Mouse (Mus musculus) limb, embryonic 13.5 days (tissue): ENCODE measurements around the gene Vtcn1. TPM values are rescaled to one million over a fixed set of nuclear protein-coding genes. Genes with fewer than 3 reads are reported as not detected.

Experiments
- ATAC-seq: fragments of 200-750 bp; cut with Nextera tagmentation; 2 replicates; pipeline ENCODE4 v1.8.0; 2017; ENCODE audit warnings: low read depth, moderate number of reproducible peaks, moderate TSS enrichment; ENCODE audit not compliant: low FRiP score
- H3K27ac ChIP-seq: fragments of 300-500 bp; sonication (generic); 2 replicates; pipeline ENCODE4 v1.5.1; 2015; ENCODE audit warnings: inconsistent platforms, mild to moderate bottlenecking, moderate library complexity
- H3K27me3 ChIP-seq: fragments of 300-500 bp; sonication (generic); 2 replicates; pipeline ENCODE4 v1.6.1; 2015; ENCODE audit warnings: mild to moderate bottlenecking, inconsistent platforms
- H3K36me3 ChIP-seq: fragments of 300-500 bp; sonication (generic); 2 replicates; pipeline ENCODE4 v1.6.1; 2015; ENCODE audit warnings: inconsistent platforms, mild to moderate bottlenecking, moderate library complexity
- H3K4me1 ChIP-seq: fragments of 300-500 bp; sonication (generic); 2 replicates; pipeline ENCODE4 v1.6.1; 2015; ENCODE audit warnings: inconsistent platforms
- H3K4me2 ChIP-seq: fragments of 300-500 bp; sonication (generic); replicated peaks from 2 replicates; pipeline ENCODE4 v1.6.1; 2015; ENCODE audit warnings: inconsistent platforms, mild to moderate bottlenecking, moderate library complexity
- H3K4me3 ChIP-seq: fragments of 300-500 bp; sonication (generic); 2 replicates; pipeline ENCODE4 v1.5.1; 2015; ENCODE audit warnings: moderate library complexity, mild to moderate bottlenecking, inconsistent platforms
- H3K9ac ChIP-seq: fragments of 300-500 bp; sonication (generic); 2 replicates; pipeline ENCODE4 v1.6.1; 2015; ENCODE audit warnings: mild to moderate bottlenecking, inconsistent platforms
- H3K9me3 ChIP-seq: fragments of 300-500 bp; sonication (generic); 2 replicates; pipeline ENCODE4 v1.6.1; 2016; ENCODE audit warnings: inconsistent platforms
- WGBS: fragments of 180-500 bp; shearing (Covaris S2); methylation state at CpG from one replicate; pipeline ENCODE4 v1.1.7; 2015; 5-methylcytosine and 5-hydroxymethylcytosine counted together
- polyA plus RNA-seq: library from polyadenylated mRNA; unstranded; fragments of >200 nt; fragmentation: Nextera tagmentation; extraction: Ambion mirVana; gene quantifications from 2 replicates; pipeline ENCODE4 v1.2.1, GENCODE M21; 2015

Gene Vtcn1
- polyA plus RNA-seq, result 0.06 and 0.11 TPM in 2 replicates

- H3K4me1 ChIP-seq, result peaks cover 10% of the 10 kb centered on the region
- no peak within 1 kb of the TSS for H3K4me2 ChIP-seq
- no peak for ATAC-seq
- H3K27ac ChIP-seq, result no peak within 1 kb of the TSS
- no peaks in the 10 kb centered on the region for H3K9me3 ChIP-seq
- 56% methylated on average over 6 of the region's 6 CpGs for WGBS
- no peak within 1 kb of the TSS for H3K4me3 ChIP-seq
- 0 out of 2 replicates have a peak, but pooled peaks cover 5% of the 10 kb centered on the region for H3K27me3 ChIP-seq
- no peaks in the 10 kb centered on the region for H3K36me3 ChIP-seq
- H3K9ac ChIP-seq, result 0 out of 2 replicates have a peak within 1 kb of the TSS, but pooled peaks have one; percentile 8
These were observed at the start of gene Vtcn1 for GRCm38 (mm10) chr3:100825225-100825965. Gene Vtcn1, plus strand, starts transcription at chr3:100825459.

GRCm38 (mm10) chr3:100776967-100777366 lies 48.3 kb upstream of the Vtcn1 start:
- no peaks in the 10 kb centered on the region for H3K27me3 ChIP-seq
- no peak for ATAC-seq
- H3K4me1 ChIP-seq, result no peaks in the 10 kb centered on the region
- H3K36me3 ChIP-seq, result no peaks in the 10 kb centered on the region
- 87% methylated on average over 6 of the region's 6 CpGs for WGBS
- H3K9ac ChIP-seq, result no peak overlapping the region
- no peak overlapping the region for H3K4me3 ChIP-seq
- H3K4me2 ChIP-seq, result no peak overlapping the region
- H3K27ac ChIP-seq, result no peak overlapping the region
- no peaks in the 10 kb centered on the region for H3K9me3 ChIP-seq

- H3K27ac ChIP-seq, result no peak overlapping the region
- H3K27me3 ChIP-seq, result no peaks in the 10 kb centered on the region
- H3K4me1 ChIP-seq, result no peaks in the 10 kb centered on the region
- no peak overlapping the region for H3K4me2 ChIP-seq
- H3K4me3 ChIP-seq, result no peak overlapping the region
- ATAC-seq, result no peak
- H3K36me3 ChIP-seq, result no peaks in the 10 kb centered on the region
- 78% methylated on average over 4 of the region's 4 CpGs for WGBS
- H3K9ac ChIP-seq, result no peak overlapping the region
- H3K9me3 ChIP-seq, result no peaks in the 10 kb centered on the region
These were observed 47.7 kb upstream of the Vtcn1 start for GRCm38 (mm10) chr3:100777568-100777967.

GRCm38 (mm10) chr3:100786076-100786475 lies 39.2 kb upstream of the Vtcn1 start:
- ATAC-seq, result no peak
- 65% methylated on average over 2 of the region's 2 CpGs for WGBS
- Histone ChIP-seq H3K27me3 (no peaks in the 10 kb centered on the region), H3K36me3 (no peaks in the 10 kb centered on the region), H3K9me3 (no peaks in the 10 kb centered on the region), H3K9ac (no peak overlapping the region), H3K27ac (no peak overlapping the region), H3K4me1 (no peaks in the 10 kb centered on the region), H3K4me2 (no peak overlapping the region), H3K4me3 (no peak overlapping the region)

GRCm38 (mm10) chr3:100791670-100792069 lies 33.6 kb upstream of the Vtcn1 start:
- Histone ChIP-seq H3K27ac (no peak overlapping the region), H3K36me3 (no peaks in the 10 kb centered on the region), H3K4me2 (no peak overlapping the region), H3K4me3 (no peak overlapping the region), H3K4me1 (peaks cover 2% of the 10 kb centered on the region; the same call in 1 of the 2 replicates), H3K9me3 (no peaks in the 10 kb centered on the region), H3K9ac (no peak overlapping the region), H3K27me3 (no peaks in the 10 kb centered on the region)
- WGBS, result 85% methylated on average over 3 of the region's 3 CpGs
- ATAC-seq, result no peak

- H3K36me3 ChIP-seq, result no peaks in the 10 kb centered on the region
- no peak overlapping the region for H3K4me2 ChIP-seq
- no peaks in the 10 kb centered on the region for H3K9me3 ChIP-seq
- no peak for ATAC-seq
- no peak overlapping the region for H3K4me3 ChIP-seq
- H3K4me1 ChIP-seq, result peaks cover 4% of the 10 kb centered on the region; the same call in 1 of the 2 replicates
- H3K27ac ChIP-seq, result no peak overlapping the region
- no peaks in the 10 kb centered on the region for H3K27me3 ChIP-seq
- no peak overlapping the region for H3K9ac ChIP-seq
- WGBS, result 80% methylated on average over 2 of the region's 2 CpGs
These were observed 31.9 kb upstream of the Vtcn1 start for GRCm38 (mm10) chr3:100793345-100793744.

GRCm38 (mm10) chr3:100796571-100796970 lies 28.7 kb upstream of the Vtcn1 start:
- H3K4me2 ChIP-seq, result no peak overlapping the region
- H3K27me3 ChIP-seq, result no peaks in the 10 kb centered on the region
- H3K36me3 ChIP-seq, result no peaks in the 10 kb centered on the region
- ATAC-seq, result no peak
- H3K4me1 ChIP-seq, result peaks cover 4% of the 10 kb centered on the region; the same call in 1 of the 2 replicates
- 55% methylated on average over 4 of the region's 4 CpGs for WGBS
- no peak overlapping the region for H3K27ac ChIP-seq
- no peaks in the 10 kb centered on the region for H3K9me3 ChIP-seq
- no peak overlapping the region for H3K4me3 ChIP-seq
- H3K9ac ChIP-seq, result no peak overlapping the region

GRCm38 (mm10) chr3:100797166-100798145 lies 27.8 kb upstream of the Vtcn1 start:
- H3K9me3 ChIP-seq, result no peaks in the 10 kb centered on the region
- no peak overlapping the region for H3K27ac ChIP-seq
- no peak overlapping the region for H3K4me3 ChIP-seq
- WGBS, result 81% methylated on average over 6 of the region's 6 CpGs
- no peaks in the 10 kb centered on the region for H3K36me3 ChIP-seq
- H3K27me3 ChIP-seq, result no peaks in the 10 kb centered on the region
- ATAC-seq, result no peak
- no peak overlapping the region for H3K9ac ChIP-seq
- no peak overlapping the region for H3K4me2 ChIP-seq
- peaks cover 4% of the 10 kb centered on the region; the same call in 1 of the 2 replicates for H3K4me1 ChIP-seq

GRCm38 (mm10) chr3:100798872-100799422 lies 26.3 kb upstream of the Vtcn1 start:
- Histone ChIP-seq H3K36me3 (no peaks in the 10 kb centered on the region), H3K4me2 (no peak overlapping the region), H3K4me3 (no peak overlapping the region), H3K9ac (no peak overlapping the region), H3K4me1 (peaks cover 4% of the 10 kb centered on the region; the same call in 1 of the 2 replicates), H3K9me3 (no peaks in the 10 kb centered on the region), H3K27me3 (no peaks in the 10 kb centered on the region), H3K27ac (no peak overlapping the region)
- 76% methylated on average over 3 of the region's 3 CpGs for WGBS
- ATAC-seq, result no peak

GRCm38 (mm10) chr3:100804975-100805374 lies 20.3 kb upstream of the Vtcn1 start:
- no peak for ATAC-seq

GRCm38 (mm10) chr3:100805925-100806324 lies 19.3 kb upstream of the Vtcn1 start:
- no peaks in the 10 kb centered on the region for H3K36me3 ChIP-seq
- H3K4me1 ChIP-seq, result peaks cover 5% of the 10 kb centered on the region; the same call in 1 of the 2 replicates
- no peak overlapping the region for H3K4me3 ChIP-seq
- WGBS, result 60% methylated on average over 6 of the region's 6 CpGs
- ATAC-seq, result no peak
- H3K27me3 ChIP-seq, result no peaks in the 10 kb centered on the region
- H3K27ac ChIP-seq, result no peak overlapping the region
- no peak overlapping the region for H3K4me2 ChIP-seq
- no peaks in the 10 kb centered on the region for H3K9me3 ChIP-seq
- no peak overlapping the region for H3K9ac ChIP-seq

More at GRCm38 (mm10) chr3:100804975-100805374, 20.3 kb upstream of the Vtcn1 start:
- no peaks in the 10 kb centered on the region for H3K9me3 ChIP-seq
- WGBS, result 47% methylated on average over 1 of the region's 1 CpGs
- H3K27ac ChIP-seq, result no peak overlapping the region
- peaks cover 5% of the 10 kb centered on the region; the same call in 1 of the 2 replicates for H3K4me1 ChIP-seq
- no peak overlapping the region for H3K4me2 ChIP-seq
- H3K27me3 ChIP-seq, result no peaks in the 10 kb centered on the region
- no peaks in the 10 kb centered on the region for H3K36me3 ChIP-seq
- no peak overlapping the region for H3K4me3 ChIP-seq
- H3K9ac ChIP-seq, result no peak overlapping the region

- H3K9me3 ChIP-seq, result no peaks in the 10 kb centered on the region
- no peaks in the 10 kb centered on the region for H3K4me1 ChIP-seq
- ATAC-seq, result no peak
- no peak overlapping the region for H3K27ac ChIP-seq
- H3K27me3 ChIP-seq, result no peaks in the 10 kb centered on the region
- WGBS, result 24% methylated on average over 2 of the region's 2 CpGs
- H3K9ac ChIP-seq, result no peak overlapping the region
- no peaks in the 10 kb centered on the region for H3K36me3 ChIP-seq
- no peak overlapping the region for H3K4me2 ChIP-seq
- no peak overlapping the region for H3K4me3 ChIP-seq
These were observed 14.8 kb upstream of the Vtcn1 start for GRCm38 (mm10) chr3:100810461-100810860.
